Mouse (Mus musculus) liver, postnatal 0 days (tissue): ENCODE measurements at regions not wholly inside any gene's neighbourhood (a gene's known extent, or its start where the extent isn't known, plus 50 kb on each side); places are given as distances from the start of the nearest gene placed in this dataset.

Experiments
- ATAC-seq: fragments of 200-750 bp; cut with Nextera tagmentation; 2 replicates; pipeline ENCODE4 v1.8.0; 2017; ENCODE audit warnings: mild to moderate bottlenecking, moderate library complexity
- DNase-seq: peaks from one replicate; pipeline ENCODE4 v3.0.0-alpha.2; 2016
- H3K27ac ChIP-seq: fragments of 300-500 bp; sonication (generic); 2 replicates; pipeline ENCODE4 v1.5.1; 2014; ENCODE audit warnings: antibody characterized with exemption, moderate library complexity, mild to moderate bottlenecking, low read depth
- H3K27me3 ChIP-seq: fragments of 300-500 bp; sonication (generic); 2 replicates; pipeline ENCODE4 v1.6.1; 2014; ENCODE audit warnings: low read length, control low read depth, mixed read lengths; ENCODE audit not compliant: insufficient read depth
- H3K36me3 ChIP-seq: fragments of 300-500 bp; sonication (generic); replicated peaks from 2 replicates; pipeline ENCODE4 v1.6.1; 2014; ENCODE audit warnings: mild to moderate bottlenecking, control low read depth, low read length, moderate library complexity, mixed read lengths; ENCODE audit not compliant: insufficient read depth
- H3K4me1 ChIP-seq: fragments of 300-500 bp; sonication (generic); 2 replicates; pipeline ENCODE4 v1.6.1; 2014; ENCODE audit warnings: antibody characterized with exemption, mild to moderate bottlenecking, control low read depth; ENCODE audit not compliant: insufficient read depth
- H3K4me2 ChIP-seq: fragments of 300-500 bp; sonication (generic); 2 replicates; pipeline ENCODE4 v1.6.1; 2014; ENCODE audit warnings: low read depth, mild to moderate bottlenecking, low read length, moderate library complexity, mixed read lengths
- H3K4me3 ChIP-seq: fragments of 300-500 bp; sonication (generic); 2 replicates; pipeline ENCODE4 v1.5.1; 2014; ENCODE audit warnings: low read depth, low read length
- H3K9ac ChIP-seq: fragments of 300-500 bp; sonication (generic); replicated peaks from 2 replicates; pipeline ENCODE4 v1.6.1; 2014; ENCODE audit warnings: mild to moderate bottlenecking, moderate library complexity
- H3K9me3 ChIP-seq: fragments of 300-500 bp; sonication (generic); 2 replicates; pipeline ENCODE4 v1.6.1; 2016; ENCODE audit warnings: mild to moderate bottlenecking, control low read depth, low read length, mixed read lengths
- CTCF ChIP-seq: sonication (generic); IDR thresholded peaks from 2 replicates; pipeline ENCODE4 v1.5.1; 2016; ENCODE audit warnings: antibody characterized with exemption, low read depth
- EP300 ChIP-seq: IDR thresholded peaks from 2 replicates; pipeline ENCODE4 v1.6.1; 2016; ENCODE audit warnings: antibody characterized with exemption, low read depth, mild to moderate bottlenecking
- WGBS: fragments of 180-500 bp; shearing (Covaris S2); extraction: QIAGEN DNeasy Blood & Tissue Kit; methylation state at CpG from one replicate; pipeline ENCODE4 v1.1.7; 2014; ENCODE audit not compliant: insufficient replicate concordance; 5-methylcytosine and 5-hydroxymethylcytosine counted together

DNA sequence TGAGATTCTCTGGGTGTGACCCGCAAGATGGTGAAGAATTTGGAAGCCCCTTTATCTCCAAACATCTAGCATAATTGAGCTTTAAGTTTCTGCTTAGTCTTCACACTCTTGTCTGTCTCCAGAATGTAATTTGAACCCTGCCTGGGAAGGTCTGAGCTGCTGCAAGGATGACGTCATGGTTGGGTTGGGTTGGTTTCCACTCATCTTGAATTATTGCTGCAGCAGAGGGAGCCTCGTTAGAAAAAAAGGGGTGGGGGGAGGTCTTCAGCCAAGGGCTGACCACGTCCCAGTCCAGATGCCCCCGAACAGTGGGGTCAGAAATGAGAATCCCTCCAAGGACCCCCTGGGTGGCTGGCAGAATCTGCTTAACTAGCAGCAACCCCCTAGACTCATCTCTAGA, 158.1 kb upstream of the Sox11 start:
- Histone ChIP-seq H3K4me2 (no peak overlapping the region), H3K4me1 (no peaks in the 10 kb centered on the region), H3K4me3 (no peak overlapping the region), H3K27me3 (no peaks in the 10 kb centered on the region), H3K9me3 (no peaks in the 10 kb centered on the region), H3K27ac (no peak overlapping the region), H3K36me3 (no peaks in the 10 kb centered on the region), H3K9ac (no peak overlapping the region)
- TF ChIP-seq CTCF: no peak
- no peak for TF ChIP-seq EP300
- ATAC-seq (no peak), DNase-seq (no peak)
- 47% methylated on average over 5 of the region's 5 CpGs for WGBS

DNA sequence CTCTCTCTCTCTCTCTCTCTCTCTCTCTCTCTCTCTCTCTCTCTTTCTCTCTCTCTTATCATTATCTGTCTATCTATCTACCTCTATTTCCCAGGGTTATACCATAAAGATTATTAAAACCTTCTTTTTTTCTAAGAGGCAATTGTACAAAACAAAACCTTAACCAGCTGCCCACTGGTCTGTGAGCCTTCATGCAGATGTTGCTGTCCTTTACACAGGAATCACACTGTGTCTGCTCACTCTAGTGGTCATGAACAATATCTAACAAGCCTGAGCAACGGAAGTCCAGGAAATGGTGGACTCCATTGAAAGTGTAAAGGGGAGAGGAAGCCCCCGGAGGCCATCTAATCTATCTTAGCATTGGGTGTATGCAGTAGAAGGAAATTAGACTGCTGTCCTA, 156.9 kb upstream of the Sox11 start:
- Histone ChIP-seq H3K27ac (no peak overlapping the region), H3K4me1 (no peaks in the 10 kb centered on the region)
- WGBS: 34% methylated on average over 2 of the region's 2 CpGs

GRCm38 (mm10) chr12:27496826-27497557, 154.6 kb upstream of the Sox11 start:
- ATAC-seq: no peak
- H3K27me3 ChIP-seq: no peaks in the 10 kb centered on the region

More for the DNA sequence above, 156.9 kb upstream of the Sox11 start:
- H3K9me3 ChIP-seq: no peaks in the 10 kb centered on the region
- H3K27me3 ChIP-seq: no peaks in the 10 kb centered on the region
- H3K4me3 ChIP-seq: no peak overlapping the region
- no peak for TF ChIP-seq CTCF
- TF ChIP-seq EP300: no peak
- ATAC-seq: no peak
- no peaks in the 10 kb centered on the region for H3K36me3 ChIP-seq
- no peak for DNase-seq
- H3K9ac ChIP-seq: no peak overlapping the region
- no peak overlapping the region for H3K4me2 ChIP-seq

GRCm38 (mm10) chr12:27492270-27492669, 149.9 kb upstream of the Sox11 start:
- ATAC-seq: no peak

More at GRCm38 (mm10) chr12:27496826-27497557, 154.6 kb upstream of the Sox11 start:
- H3K4me3 ChIP-seq: no peak overlapping the region
- H3K9me3 ChIP-seq: no peaks in the 10 kb centered on the region
- no peaks in the 10 kb centered on the region for H3K36me3 ChIP-seq
- 48% methylated on average over 6 of the region's 6 CpGs for WGBS
- H3K9ac ChIP-seq: no peak overlapping the region
- no peaks in the 10 kb centered on the region for H3K4me1 ChIP-seq
- TF ChIP-seq EP300: no peak
- no peak overlapping the region for H3K4me2 ChIP-seq
- DNase-seq: no peak
- H3K27ac ChIP-seq: no peak overlapping the region

DNA sequence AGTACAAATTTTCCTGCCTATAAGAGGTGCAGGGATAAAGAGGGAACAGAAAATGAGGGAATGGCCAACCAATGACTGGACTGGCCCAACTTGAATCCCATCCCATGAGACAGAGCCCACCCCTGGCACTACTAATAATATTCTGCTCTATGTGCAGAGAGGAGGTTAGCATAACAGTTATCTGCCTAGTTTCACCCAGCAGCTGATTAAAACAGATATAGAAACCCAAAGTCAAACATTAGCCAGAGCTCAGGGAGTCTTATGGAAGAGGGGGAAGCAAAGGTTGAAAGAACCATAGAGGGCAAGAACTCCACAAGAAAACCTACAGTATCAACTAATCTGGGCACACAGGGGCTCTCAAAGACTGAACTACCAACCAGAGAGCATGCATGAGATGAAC, 138.9 kb upstream of the Sox11 start:
- Histone ChIP-seq H3K4me2 (no peak overlapping the region), H3K27ac (no peak overlapping the region), H3K9ac (no peak overlapping the region), H3K27me3 (no peaks in the 10 kb centered on the region), H3K4me1 (no peaks in the 10 kb centered on the region), H3K36me3 (no peaks in the 10 kb centered on the region), H3K9me3 (no peaks in the 10 kb centered on the region), H3K4me3 (no peak overlapping the region)
- no peak for DNase-seq
- TF ChIP-seq CTCF (no peak), EP300 (no peak)
- ATAC-seq: no peak

More at GRCm38 (mm10) chr12:27492270-27492669, 149.9 kb upstream of the Sox11 start:
- no peak for TF ChIP-seq CTCF
- TF ChIP-seq EP300: no peak
- Histone ChIP-seq H3K27ac (no peak overlapping the region), H3K9me3 (no peaks in the 10 kb centered on the region), H3K36me3 (no peaks in the 10 kb centered on the region), H3K27me3 (no peaks in the 10 kb centered on the region), H3K9ac (no peak overlapping the region), H3K4me2 (no peak overlapping the region), H3K4me3 (no peak overlapping the region), H3K4me1 (no peaks in the 10 kb centered on the region)
- no peak for DNase-seq
- 32% methylated on average over 2 of the region's 2 CpGs for WGBS

GRCm38 (mm10) chr12:27479601-27480001, 137.2 kb upstream of the Sox11 start:
- no peak for DNase-seq
- Histone ChIP-seq H3K27me3 (no peaks in the 10 kb centered on the region), H3K4me2 (no peak overlapping the region), H3K9ac (no peak overlapping the region), H3K4me1 (no peaks in the 10 kb centered on the region), H3K4me3 (no peak overlapping the region), H3K9me3 (no peaks in the 10 kb centered on the region), H3K27ac (no peak overlapping the region), H3K36me3 (no peaks in the 10 kb centered on the region)
- 75% methylated on average over 7 of the region's 7 CpGs for WGBS
- TF ChIP-seq EP300: no peak
- TF ChIP-seq CTCF: no peak
- no peak for ATAC-seq

- Histone ChIP-seq H3K9me3 (no peaks in the 10 kb centered on the region), H3K27me3 (no peaks in the 10 kb centered on the region), H3K4me2 (no peak overlapping the region), H3K4me1 (no peaks in the 10 kb centered on the region), H3K36me3 (no peaks in the 10 kb centered on the region), H3K27ac (no peak overlapping the region), H3K4me3 (no peak overlapping the region), H3K9ac (no peak overlapping the region)
- WGBS: 65% methylated on average over 4 of the region's 4 CpGs
- DNase-seq: no peak
- ATAC-seq: no peak
- TF ChIP-seq EP300 (no peak), CTCF (no peak)
Measured at GRCm38 (mm10) chr12:27474631-27475030, 132.3 kb upstream of the Sox11 start.
